Mouse (Mus musculus) CH12.LX (cell line): ENCODE results near the gene Lamc1. TPM values are rescaled to one million over a fixed set of nuclear protein-coding genes. Genes with fewer than 3 reads are reported as not detected.

ENCODE experiments used
- DNase-seq: peaks from one replicate; pipeline ENCODE4 v3.0.0-alpha.2; 2013; ENCODE audit errors: extremely low read depth
- H3K27ac ChIP-seq: 2 replicates; pipeline ENCODE4 v1.5.1; 2012; ENCODE audit warnings: low read depth, mild to moderate bottlenecking, control low read depth, moderate library complexity; ENCODE audit not compliant: insufficient read depth
- H3K27me3 ChIP-seq: replicated peaks from 2 replicates; pipeline ENCODE3; 2012; ENCODE audit warnings: inconsistent platforms
- H3K36me3 ChIP-seq, 2 experiments: replicated peaks in 1 of 2; 2 replicates each; pipeline versions ENCODE3 to v1.6.1; 2012; ENCODE audit warnings: inconsistent platforms in 1 of 2, low read length in 1 of 2, mild to moderate bottlenecking in 1 of 2, mixed read lengths in 1 of 2, moderate library complexity in 1 of 2; ENCODE audit not compliant: control insufficient read depth in 1 of 2, insufficient read depth in 1 of 2
- H3K4me1 ChIP-seq, 2 experiments: 2 replicates each; pipeline ENCODE4 v1.6.1; 2012; ENCODE audit warnings: inconsistent platforms in 1 of 2, moderate library complexity in 1 of 2; ENCODE audit not compliant: insufficient read depth in 2 of 2, control insufficient read depth in 1 of 2
- H3K4me2 ChIP-seq: 2 replicates; pipeline ENCODE4 v1.6.1; 2012; ENCODE audit warnings: low read depth, mild to moderate bottlenecking, control low read depth; ENCODE audit not compliant: poor library complexity, insufficient read depth, severe bottlenecking
- H3K4me3 ChIP-seq, 3 experiments: fragments of 150-350 bp in 1 of 3; sonication (generic) in 1 of 3; replicated peaks in 1 of 3; 2 replicates each; pipeline versions ENCODE3 to v1.5.1; 2011 to 2012; ENCODE audit warnings: low read depth in 2 of 3, low read length in 2 of 3, mild to moderate bottlenecking in 2 of 3, moderate library complexity in 2 of 3, control low read depth in 1 of 3, improper control_type of control experiment in 1 of 3, inconsistent platforms in 1 of 3, mixed read lengths in 1 of 3; ENCODE audit not compliant: poor library complexity in 1 of 3
- H3K79me2 ChIP-seq: replicated peaks from 2 replicates; pipeline ENCODE4 v1.6.1; 2012; ENCODE audit warnings: mild to moderate bottlenecking, moderate library complexity; ENCODE audit not compliant: control insufficient read depth, poor library complexity, insufficient read depth, severe bottlenecking; ENCODE audit errors: extremely low read depth
- H3K9ac ChIP-seq: 2 replicates; pipeline ENCODE4 v1.6.1; 2012; ENCODE audit warnings: low read depth, mild to moderate bottlenecking, control low read depth, moderate library complexity; ENCODE audit not compliant: insufficient read depth
- H3K9me3 ChIP-seq: replicated peaks from 2 replicates; pipeline ENCODE3; 2012; ENCODE audit warnings: low read length, inconsistent platforms, mixed read lengths
- CHD2 ChIP-seq: IDR thresholded peaks from 2 replicates; pipeline ENCODE4 v1.6.1; 2011; ENCODE audit warnings: low read length, improper control_type of control experiment
- ELF1 ChIP-seq: IDR thresholded peaks from 2 replicates; pipeline ENCODE4 v1.6.1; 2014; ENCODE audit warnings: low read depth, mild to moderate bottlenecking, inconsistent platforms, low read length, improper control_type of control experiment
- EP300 ChIP-seq: IDR thresholded peaks from 2 replicates; pipeline ENCODE4 v1.6.1; 2011; ENCODE audit warnings: low read length, improper control_type of control experiment
- GABPA ChIP-seq: IDR thresholded peaks from 2 replicates; pipeline ENCODE4 v1.6.1; 2012; ENCODE audit warnings: low read depth, low read length, improper control_type of control experiment, inconsistent platforms; ENCODE audit not compliant: insufficient replicate concordance
- HCFC1 ChIP-seq: IDR thresholded peaks from 2 replicates; pipeline ENCODE4 v1.6.1; 2012; ENCODE audit warnings: low read depth, mild to moderate bottlenecking, inconsistent platforms, low read length, improper control_type of control experiment
- JUND ChIP-seq: conservative IDR thresholded peaks from 2 replicates; pipeline ENCODE4 v1.6.1; 2011; ENCODE audit warnings: low read depth, low read length, improper control_type of control experiment
- KAT2A ChIP-seq: IDR thresholded peaks from 2 replicates; pipeline ENCODE4 v1.6.1; 2012; ENCODE audit warnings: low read length, improper control_type of control experiment, inconsistent platforms; ENCODE audit not compliant: insufficient replicate concordance
- MAFK ChIP-seq: IDR thresholded peaks from 2 replicates; pipeline ENCODE4 v1.6.1; 2011; ENCODE audit warnings: low read length, improper control_type of control experiment; ENCODE audit not compliant: insufficient replicate concordance
- MAX ChIP-seq: IDR thresholded peaks from 2 replicates; pipeline ENCODE4 v1.6.1; 2011; ENCODE audit warnings: low read length, improper control_type of control experiment
- MAZ ChIP-seq: IDR thresholded peaks from 2 replicates; pipeline ENCODE4 v1.6.1; 2012; ENCODE audit warnings: low read depth, mild to moderate bottlenecking, inconsistent platforms, low read length, improper control_type of control experiment, moderate library complexity
- MXI1 ChIP-seq: IDR thresholded peaks from 2 replicates; pipeline ENCODE4 v1.6.1; 2011; ENCODE audit warnings: mild to moderate bottlenecking, low read depth, low read length, improper control_type of control experiment
- NELFE ChIP-seq: IDR thresholded peaks from 2 replicates; pipeline ENCODE4 v1.6.1; 2011; ENCODE audit warnings: low read depth, low read length, improper control_type of control experiment
- NRF1 ChIP-seq: IDR thresholded peaks from 2 replicates; pipeline ENCODE4 v1.6.1; 2014; ENCODE audit warnings: low read depth, mild to moderate bottlenecking, inconsistent platforms, low read length, improper control_type of control experiment, moderate library complexity
- POLR2A ChIP-seq: IDR thresholded peaks from 2 replicates; pipeline ENCODE4 v1.6.1; 2011; ENCODE audit warnings: low read depth, mild to moderate bottlenecking, improper control_type of control experiment, low read length
- POLR2AphosphoS2 ChIP-seq: IDR thresholded peaks from 2 replicates; pipeline ENCODE4 v1.6.1; 2011; ENCODE audit warnings: low read depth, low read length, improper control_type of control experiment
- RAD21 ChIP-seq: IDR thresholded peaks from 2 replicates; pipeline ENCODE4 v1.6.1; 2011; ENCODE audit warnings: low read depth, mild to moderate bottlenecking, low read length, improper control_type of control experiment, moderate library complexity
- TCF12 ChIP-seq: IDR thresholded peaks from 2 replicates; pipeline ENCODE4 v1.6.1; 2014; ENCODE audit warnings: low read depth, mild to moderate bottlenecking, inconsistent platforms, low read length, improper control_type of control experiment
- USF1 ChIP-seq: IDR thresholded peaks from 2 replicates; pipeline ENCODE4 v1.6.1; 2014; ENCODE audit warnings: low read depth, mild to moderate bottlenecking, inconsistent platforms, low read length, improper control_type of control experiment
- ZC3H11A ChIP-seq: IDR thresholded peaks from 2 replicates; pipeline ENCODE4 v1.6.1; 2012; ENCODE audit warnings: low read depth, mild to moderate bottlenecking, inconsistent platforms, low read length, improper control_type of control experiment
- ZKSCAN1 ChIP-seq: IDR thresholded peaks from 2 replicates; pipeline ENCODE4 v1.6.1; 2012; ENCODE audit warnings: low read depth, inconsistent platforms, low read length, improper control_type of control experiment, borderline replicate concordance
- ZMIZ1 ChIP-seq: IDR thresholded peaks from 2 replicates; pipeline ENCODE4 v1.6.1; 2012; ENCODE audit warnings: low read depth, mild to moderate bottlenecking, inconsistent platforms, low read length, improper control_type of control experiment
- dilution Hi-C: fragments of 300-500 bp; cut with MboI; formaldehyde crosslinking; loops from 2 replicates; pipeline ENCODE4 v1.14.3; 2020; ENCODE audit warnings: low sequenced_read_pairs; ENCODE audit not compliant: extremely low pct_unique_long_range_greater_than_20kb, extremely low pct_ligation_motif_present
- in situ Hi-C: fragments of 300-500 bp; cut with MboI; formaldehyde crosslinking; loops from 3 replicates; pipeline ENCODE4 v1.14.3; 2019; ENCODE audit warnings: low sequenced_read_pairs, low pct_ligation_motif_present, low pct_unique_long_range_greater_than_20kb, mixed read lengths
- polyA plus RNA-seq: library from polyadenylated mRNA; unstranded; fragments of >175 nt; gene quantifications from 2 replicates; pipeline ENCODE4 v1.2.1, GENCODE M21; 2012; ENCODE audit warnings: low read depth; ENCODE audit not compliant: insufficient read length
- total RNA-seq, 2 experiments: library from RNA; depleted of rRNA; stranded (reverse); fragments of 300-350 nt in 1 of 2; fragments of >200 nt in 1 of 2; gene quantifications; 2 replicates each; pipeline ENCODE4 v1.2.3; 2012 to 2014

Lamc1 gene
- total and polyA plus RNA-seq, 3 experiments, result 5.7 to 16.7 (median 10.5) TPM

GRCm38 (mm10) chr1:153210992-153211391 lies 121.6 kb downstream of the Lamc1 start:
- dilution Hi-C loops, result no loop called here
- no peak for TF ChIP-seq JUND
- no peak for TF ChIP-seq POLR2A
- no peak for TF ChIP-seq ZC3H11A
- TF ChIP-seq HCFC1, result no peak
- no peak for TF ChIP-seq GABPA
- TF ChIP-seq ELF1, result no peak
- TF ChIP-seq NELFE, result no peak
- TF ChIP-seq ZKSCAN1, result no peak
- no peak for TF ChIP-seq MXI1
- no peak for TF ChIP-seq CHD2
- no peak for TF ChIP-seq TCF12
- no peak for TF ChIP-seq ZMIZ1
- TF ChIP-seq EP300, result no peak
- TF ChIP-seq MAX, result no peak
- TF ChIP-seq POLR2AphosphoS2, result no peak
- no peak for TF ChIP-seq RAD21
- no peak for TF ChIP-seq USF1
- TF ChIP-seq MAZ, result no peak
- no peak for TF ChIP-seq NRF1
- TF ChIP-seq, all 38 proteins: peak for 0
- in situ Hi-C loops, result no loop called here

GRCm38 (mm10) chr1:153210198-153210597 lies 122.4 kb downstream of the Lamc1 start:
- Histone ChIP-seq H3K9me3 (no peaks in the 10 kb centered on the region), H3K4me3 (no peak overlapping the region), H3K27ac (no peak overlapping the region), H3K27me3 (no peaks in the 10 kb centered on the region), H3K36me3 (no peaks in the 10 kb centered on the region), H3K4me1 (peaks cover 9 to 17% of the 10 kb centered on the region in 2 experiments), H3K4me2 (no peak overlapping the region), H3K79me2 (no peaks in the 10 kb centered on the region), H3K9ac (no peak overlapping the region)
- no peak for DNase-seq
- dilution Hi-C loops, result no loop called here
- TF ChIP-seq MAFK (no peak), NRF1 (no peak), RAD21 (no peak), HCFC1 (no peak), KAT2A (no peak), MXI1 (no peak), USF1 (no peak), GABPA (no peak)
- in situ Hi-C loops, result no loop called here

More at GRCm38 (mm10) chr1:153210992-153211391, 121.6 kb downstream of the Lamc1 start:
- Histone ChIP-seq H3K4me1 (peaks cover 9 to 17% of the 10 kb centered on the region in 2 experiments), H3K4me3 (no peak overlapping the region), H3K27ac (no peak overlapping the region), H3K9me3 (no peaks in the 10 kb centered on the region), H3K79me2 (no peaks in the 10 kb centered on the region), H3K9ac (no peak overlapping the region), H3K27me3 (no peaks in the 10 kb centered on the region), H3K4me2 (no peak overlapping the region), H3K36me3 (no peaks in the 10 kb centered on the region)
- no peak for DNase-seq
